Mouse (Mus musculus): Measurements from ENCODE around the gene Vars. TPM values are rescaled to one million over a fixed set of nuclear protein-coding genes. Genes with fewer than 3 reads are reported as not detected.
A peak's percentile ranks its signal among the peaks of the same experiment; 100 is the strongest.
"Not testable (repeated sequence)": the region's sequence is repeated elsewhere in the genome, so short reads cannot be mapped to it uniquely, and the experiment has no call there.

The Vars gene
- polyA plus RNA-seq, 1 experiment from 2014 or later: 51.4 TPM

GRCm38 (mm10) chr17:34957291-34957690, 43.5 kb upstream of the Vars start:
- H3K36me3 ChIP-seq (ENCODE audit: control insufficient read depth, insufficient read depth, low read length); H3K27me3 ChIP-seq (ENCODE audit: control insufficient read depth, insufficient read depth, low read length); H3K4me3 ChIP-seq (ENCODE audit: low read depth, low read length); H3K9ac ChIP-seq (replicated peaks; ENCODE audit: low read depth, low read length); H3K27ac ChIP-seq (ENCODE audit: low read depth, low read length); ATAC-seq (ENCODE audit: low read depth); H3K4me2 ChIP-seq (ENCODE audit: low read depth, low read length); H3K9me3 ChIP-seq (ENCODE audit: control insufficient read depth, low read length); H3K4me1 ChIP-seq (ENCODE audit: control insufficient read depth, insufficient read depth, low read length): not testable (repeated sequence)
- WGBS: 13% methylated on average over 22 of the region's 40 CpGs

- H3K4me1 ChIP-seq (ENCODE audit: control insufficient read depth, insufficient read depth, low read length); H3K27me3 ChIP-seq (ENCODE audit: control insufficient read depth, insufficient read depth, low read length); H3K9ac ChIP-seq (replicated peaks; ENCODE audit: low read depth, low read length); H3K36me3 ChIP-seq (ENCODE audit: control insufficient read depth, insufficient read depth, low read length); ATAC-seq (ENCODE audit: low read depth); H3K9me3 ChIP-seq (ENCODE audit: control insufficient read depth, low read length); H3K4me2 ChIP-seq (ENCODE audit: low read depth, low read length); H3K4me3 ChIP-seq (ENCODE audit: low read depth, low read length); H3K27ac ChIP-seq (ENCODE audit: low read depth, low read length): not testable (repeated sequence)
- WGBS: 22% methylated on average over 26 of the region's 40 CpGs
Observed at GRCm38 (mm10) chr17:34957966-34958365, 42.8 kb upstream of the Vars start.

- WGBS: 1% methylated on average over 13 of the region's 47 CpGs
- H3K9ac ChIP-seq (replicated peaks; ENCODE audit: low read depth, low read length); H3K27ac ChIP-seq (ENCODE audit: low read depth, low read length); H3K9me3 ChIP-seq (ENCODE audit: control insufficient read depth, low read length); H3K4me1 ChIP-seq (ENCODE audit: control insufficient read depth, insufficient read depth, low read length); H3K27me3 ChIP-seq (ENCODE audit: control insufficient read depth, insufficient read depth, low read length); H3K36me3 ChIP-seq (ENCODE audit: control insufficient read depth, insufficient read depth, low read length): not testable (repeated sequence)
- peak overlapping the region; percentile 66 for H3K4me2 ChIP-seq (ENCODE audit: low read depth, low read length)
- peak overlapping the region; percentile 36 for H3K4me3 ChIP-seq (ENCODE audit: low read depth, low read length)
- ATAC-seq (ENCODE audit: low read depth): peak; percentile 47
Observed at GRCm38 (mm10) chr17:34958734-34959129, 42.1 kb upstream of the Vars start.

GRCm38 (mm10) chr17:34959130-34959778, 41.5 kb upstream of the Vars start, which contains the start of gene Hspa1b:
Hspa1b (minus strand) TSS chr17:34959238.
- Histone ChIP-seq H3K4me2 (ENCODE audit: low read depth, low read length) (peak within 1 kb of the TSS; percentile 66), H3K4me3 (ENCODE audit: low read depth, low read length) (peak within 1 kb of the TSS; percentile 36), H3K9ac (replicated peaks; ENCODE audit: low read depth, low read length) (0 out of 2 replicates have a peak within 1 kb of the TSS, but pooled peaks have one; percentile 28), H3K27ac (ENCODE audit: low read depth, low read length) (peak within 1 kb of the TSS; percentile 67)
- H3K4me1 ChIP-seq (ENCODE audit: control insufficient read depth, insufficient read depth, low read length); H3K9me3 ChIP-seq (ENCODE audit: control insufficient read depth, low read length); H3K27me3 ChIP-seq (ENCODE audit: control insufficient read depth, insufficient read depth, low read length); H3K36me3 ChIP-seq (ENCODE audit: control insufficient read depth, insufficient read depth, low read length): not testable (repeated sequence)
- WGBS: under 1% methylated on average over 30 of the region's 32 CpGs
- ATAC-seq (ENCODE audit: low read depth): peak; percentile 92

GRCm38 (mm10) chr17:34959881-34960515, 40.8 kb upstream of the Vars start:
- no peaks in the 10 kb centered on the region for H3K9me3 ChIP-seq (ENCODE audit: control insufficient read depth, low read length)
- no peak for ATAC-seq (ENCODE audit: low read depth)
- H3K27me3 ChIP-seq (ENCODE audit: control insufficient read depth, insufficient read depth, low read length): peaks cover 4% of the 10 kb centered on the region; the same call in 1 of the 2 replicates
- no peaks in the 10 kb centered on the region for H3K4me1 ChIP-seq (ENCODE audit: control insufficient read depth, insufficient read depth, low read length)
- H3K36me3 ChIP-seq (ENCODE audit: control insufficient read depth, insufficient read depth, low read length): no peaks in the 10 kb centered on the region
- H3K27ac ChIP-seq (ENCODE audit: low read depth, low read length): no peak overlapping the region
- H3K9ac ChIP-seq (replicated peaks; ENCODE audit: low read depth, low read length): no peak overlapping the region
- H3K4me3 ChIP-seq (ENCODE audit: low read depth, low read length): peak overlapping the region; percentile 36
- H3K4me2 ChIP-seq (ENCODE audit: low read depth, low read length): peak overlapping the region; percentile 66
- 14% methylated on average over 12 of the region's 12 CpGs for WGBS

GRCm38 (mm10) chr17:34960702-34961493, 39.9 kb upstream of the Vars start:
- Histone ChIP-seq H3K9me3 (ENCODE audit: control insufficient read depth, low read length) (no peaks in the 10 kb centered on the region), H3K27ac (ENCODE audit: low read depth, low read length) (no peak overlapping the region), H3K4me3 (ENCODE audit: low read depth, low read length) (no peak overlapping the region), H3K9ac (replicated peaks; ENCODE audit: low read depth, low read length) (no peak overlapping the region), H3K27me3 (ENCODE audit: control insufficient read depth, insufficient read depth, low read length) (peaks cover 3% of the 10 kb centered on the region; the same call in 1 of the 2 replicates), H3K4me1 (ENCODE audit: control insufficient read depth, insufficient read depth, low read length) (no peaks in the 10 kb centered on the region), H3K4me2 (ENCODE audit: low read depth, low read length) (no peak overlapping the region), H3K36me3 (ENCODE audit: control insufficient read depth, insufficient read depth, low read length) (no peaks in the 10 kb centered on the region)
- ATAC-seq (ENCODE audit: low read depth): no peak

- no peaks in the 10 kb centered on the region for H3K27me3 ChIP-seq (ENCODE audit: control insufficient read depth, insufficient read depth, low read length)
- no peak for ATAC-seq (ENCODE audit: low read depth)
- 38% methylated on average over 3 of the region's 3 CpGs for WGBS
Observed at GRCm38 (mm10) chr17:34962125-34962524, 38.7 kb upstream of the Vars start.

GRCm38 (mm10) chr17:34962841-34963240, 37.9 kb upstream of the Vars start:
- H3K4me3 ChIP-seq (ENCODE audit: low read depth, low read length): no peak overlapping the region
- WGBS: 63% methylated on average over 1 of the region's 1 CpGs
- H3K27ac ChIP-seq (ENCODE audit: low read depth, low read length): no peak overlapping the region
- no peaks in the 10 kb centered on the region for H3K9me3 ChIP-seq (ENCODE audit: control insufficient read depth, low read length)
- 0 out of 2 replicates have a peak, but pooled peaks cover 3% of the 10 kb centered on the region for H3K27me3 ChIP-seq (ENCODE audit: control insufficient read depth, insufficient read depth, low read length)
- ATAC-seq (ENCODE audit: low read depth): no peak
- no peaks in the 10 kb centered on the region for H3K4me1 ChIP-seq (ENCODE audit: control insufficient read depth, insufficient read depth, low read length)
- H3K9ac ChIP-seq (replicated peaks; ENCODE audit: low read depth, low read length): 0 out of 2 replicates have a peak overlapping the region, but pooled peaks have one; percentile 16
- H3K4me2 ChIP-seq (ENCODE audit: low read depth, low read length): no peak overlapping the region
- no peaks in the 10 kb centered on the region for H3K36me3 ChIP-seq (ENCODE audit: control insufficient read depth, insufficient read depth, low read length)

More at GRCm38 (mm10) chr17:34962125-34962524, 38.7 kb upstream of the Vars start:
- Histone ChIP-seq H3K36me3 (ENCODE audit: control insufficient read depth, insufficient read depth, low read length) (no peaks in the 10 kb centered on the region), H3K9ac (replicated peaks; ENCODE audit: low read depth, low read length) (no peak overlapping the region), H3K9me3 (ENCODE audit: control insufficient read depth, low read length) (no peaks in the 10 kb centered on the region), H3K4me3 (ENCODE audit: low read depth, low read length) (no peak overlapping the region), H3K4me1 (ENCODE audit: control insufficient read depth, insufficient read depth, low read length) (no peaks in the 10 kb centered on the region), H3K27ac (ENCODE audit: low read depth, low read length) (no peak overlapping the region), H3K4me2 (ENCODE audit: low read depth, low read length) (no peak overlapping the region)

GRCm38 (mm10) chr17:34964640-34965049, 36.1 kb upstream of the Vars start:
- Histone ChIP-seq H3K4me1 (ENCODE audit: control insufficient read depth, insufficient read depth, low read length) (no peaks in the 10 kb centered on the region), H3K9me3 (ENCODE audit: control insufficient read depth, low read length) (no peaks in the 10 kb centered on the region), H3K4me3 (ENCODE audit: low read depth, low read length) (no peak overlapping the region), H3K4me2 (ENCODE audit: low read depth, low read length) (no peak overlapping the region), H3K9ac (replicated peaks; ENCODE audit: low read depth, low read length) (no peak overlapping the region), H3K27me3 (ENCODE audit: control insufficient read depth, insufficient read depth, low read length) (peaks cover 12% of the 10 kb centered on the region), H3K36me3 (ENCODE audit: control insufficient read depth, insufficient read depth, low read length) (no peaks in the 10 kb centered on the region), H3K27ac (ENCODE audit: low read depth, low read length) (no peak overlapping the region)
- 24% methylated on average over 1 of the region's 1 CpGs for WGBS
- ATAC-seq (ENCODE audit: low read depth): no peak

Measured in neural tube, embryonic 14.5 days (tissue).